Mouse (Mus musculus): Measurements from ENCODE around the gene Trdmt1. TPM values are rescaled to one million over a fixed set of nuclear protein-coding genes. Genes with fewer than 3 reads are reported as not detected.

Trdmt1 gene
- polyA plus RNA-seq, 1 experiment from 2014 or later, result 6.6 TPM

DNA sequence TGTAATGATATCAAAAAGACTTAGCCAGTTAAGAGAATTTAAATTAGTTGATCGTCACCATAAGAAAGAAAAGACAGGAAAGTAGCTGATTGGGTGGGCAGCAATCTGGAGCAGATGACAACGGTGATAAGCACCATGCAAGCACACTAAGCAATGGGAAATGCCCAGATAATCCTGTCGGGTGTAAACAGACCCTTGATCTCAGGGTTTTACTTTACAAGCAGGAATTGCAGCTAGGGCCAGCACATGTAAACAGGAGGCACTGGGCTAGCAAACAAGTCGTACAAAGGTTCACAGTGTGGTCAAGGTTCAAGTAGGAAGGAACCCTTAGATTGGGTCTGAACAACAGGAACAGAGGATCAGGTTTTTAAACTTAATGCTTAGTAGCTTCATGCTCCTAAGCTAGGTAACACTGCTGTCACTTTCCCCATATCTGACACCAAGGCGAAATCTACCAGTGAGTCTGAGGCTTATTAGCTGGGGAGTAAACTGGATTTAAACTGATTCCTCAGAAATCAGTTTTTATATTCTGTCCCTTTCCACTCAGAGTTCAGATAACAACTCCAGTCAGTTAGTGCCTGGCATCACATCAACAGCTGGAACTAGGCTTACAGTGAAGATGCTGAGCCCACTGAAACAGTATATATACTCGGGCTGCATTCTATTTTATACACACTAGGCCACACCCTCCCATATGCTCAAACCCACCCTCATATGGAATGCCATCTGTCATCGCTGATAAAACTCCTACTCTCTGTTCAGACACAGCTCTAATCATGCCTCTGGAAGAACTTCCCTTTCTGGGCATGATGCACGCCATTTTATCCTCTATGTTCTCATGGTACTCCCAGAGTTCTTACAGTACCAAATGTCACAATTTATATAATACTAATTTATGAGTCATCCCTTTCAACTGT, 20.7 kb downstream of the Trdmt1 start:
- ATAC-seq, result peak; percentile 98
- 25% methylated on average over 8 of the region's 8 CpGs for WGBS (ENCODE audit: insufficient replicate concordance)
- H3K27me3 ChIP-seq (replicated peaks), result no peaks in the 10 kb centered on the region
- no peaks in the 10 kb centered on the region for H3K9me3 ChIP-seq (replicated peaks)
- no peak overlapping the region for H3K9ac ChIP-seq
- peak overlapping the region; percentile 88 for H3K27ac ChIP-seq
- peak overlapping the region; percentile 58 for H3K4me2 ChIP-seq
- peaks cover 44% of the 10 kb centered on the region for H3K4me1 ChIP-seq
- H3K36me3 ChIP-seq, result no peaks in the 10 kb centered on the region
- H3K4me3 ChIP-seq, result 0 out of 2 replicates have a peak overlapping the region, but pooled peaks have one; percentile 6

DNA sequence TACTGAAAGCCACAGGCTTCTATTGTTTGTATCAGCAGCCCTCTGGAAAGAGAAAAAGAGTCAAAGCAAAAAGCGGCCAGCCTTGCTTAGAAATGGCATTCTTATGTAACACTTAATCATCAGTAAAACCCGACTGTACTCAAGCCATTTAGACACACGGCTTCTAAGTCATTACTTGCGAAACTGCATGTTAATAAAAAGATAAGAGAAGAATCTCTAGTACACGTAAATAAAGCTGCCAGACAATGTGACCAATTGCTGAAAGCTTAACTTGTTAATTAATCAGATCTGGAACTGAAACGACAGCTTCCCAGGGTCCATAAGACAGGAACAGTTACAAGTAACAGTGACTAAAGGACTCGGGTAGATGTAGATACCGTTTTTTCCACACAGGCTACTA, 22.4 kb downstream of the Trdmt1 start:
- ATAC-seq, result no peak
- 45% methylated on average over 8 of the region's 8 CpGs for WGBS (ENCODE audit: insufficient replicate concordance)
- Histone ChIP-seq H3K9ac (no peak overlapping the region), H3K4me1 (peaks cover 33% of the 10 kb centered on the region), H3K9me3 (replicated peaks) (no peaks in the 10 kb centered on the region), H3K27ac (no peak overlapping the region), H3K36me3 (no peaks in the 10 kb centered on the region), H3K4me2 (no peak overlapping the region), H3K27me3 (replicated peaks) (no peaks in the 10 kb centered on the region), H3K4me3 (no peak overlapping the region)

DNA sequence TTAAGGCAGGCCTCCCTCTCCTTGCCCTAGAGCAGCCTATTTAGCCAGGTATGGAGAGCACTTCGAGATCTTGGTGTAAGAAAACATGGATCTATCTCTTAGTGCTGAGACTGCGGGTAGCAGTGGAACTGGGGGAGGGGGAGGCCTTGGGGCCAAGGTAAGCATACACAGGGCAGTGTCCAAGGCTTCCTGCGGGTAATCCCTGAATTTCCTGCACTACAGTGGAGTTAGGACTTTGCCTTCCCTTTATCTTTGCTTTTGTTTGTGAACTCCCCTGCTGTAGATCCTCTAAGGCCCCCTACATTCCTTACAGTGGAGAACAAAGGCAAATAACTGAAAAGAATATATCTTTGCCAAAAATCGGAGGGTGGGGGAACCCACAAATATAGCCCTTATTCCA, 29.5 kb downstream of the Trdmt1 start:
- Histone ChIP-seq H3K27me3 (replicated peaks) (no peaks in the 10 kb centered on the region), H3K27ac (no peak overlapping the region), H3K36me3 (no peaks in the 10 kb centered on the region), H3K9me3 (replicated peaks) (no peaks in the 10 kb centered on the region), H3K4me3 (no peak overlapping the region), H3K4me1 (0 out of 2 replicates have a peak, but pooled peaks cover 4% of the 10 kb centered on the region), H3K9ac (no peak overlapping the region), H3K4me2 (no peak overlapping the region)
- WGBS (ENCODE audit: insufficient replicate concordance), result 62% methylated on average over 4 of the region's 4 CpGs
- ATAC-seq, result no peak

DNA sequence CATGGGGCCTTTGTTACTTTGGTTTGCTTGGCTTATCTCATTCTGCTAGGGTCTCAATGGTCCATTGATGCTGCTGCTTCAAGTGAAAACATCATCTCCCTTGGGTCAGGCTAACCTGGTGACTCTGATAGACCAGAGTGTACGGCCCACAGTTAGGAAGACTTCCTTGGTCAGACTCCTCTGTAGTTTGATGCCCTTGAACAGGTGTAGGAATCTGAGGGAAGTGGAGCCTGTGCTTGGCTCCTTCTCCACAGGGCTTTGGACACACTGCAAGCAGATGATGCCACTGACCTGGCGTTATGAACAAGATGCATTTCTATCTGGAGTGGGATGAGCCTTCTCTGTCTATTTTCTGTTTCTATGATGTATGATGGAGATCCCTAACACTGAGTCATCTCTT, 41.8 kb downstream of the Trdmt1 start:
- Histone ChIP-seq H3K9me3 (replicated peaks) (no peaks in the 10 kb centered on the region), H3K27ac (no peak overlapping the region), H3K9ac (no peak overlapping the region), H3K4me2 (no peak overlapping the region), H3K4me3 (no peak overlapping the region), H3K27me3 (replicated peaks) (no peaks in the 10 kb centered on the region), H3K36me3 (no peaks in the 10 kb centered on the region), H3K4me1 (peaks cover 4% of the 10 kb centered on the region; the same call in 1 of the 2 replicates)
- ATAC-seq, result no peak
- WGBS (ENCODE audit: insufficient replicate concordance), result 69% methylated on average over 2 of the region's 2 CpGs

DNA sequence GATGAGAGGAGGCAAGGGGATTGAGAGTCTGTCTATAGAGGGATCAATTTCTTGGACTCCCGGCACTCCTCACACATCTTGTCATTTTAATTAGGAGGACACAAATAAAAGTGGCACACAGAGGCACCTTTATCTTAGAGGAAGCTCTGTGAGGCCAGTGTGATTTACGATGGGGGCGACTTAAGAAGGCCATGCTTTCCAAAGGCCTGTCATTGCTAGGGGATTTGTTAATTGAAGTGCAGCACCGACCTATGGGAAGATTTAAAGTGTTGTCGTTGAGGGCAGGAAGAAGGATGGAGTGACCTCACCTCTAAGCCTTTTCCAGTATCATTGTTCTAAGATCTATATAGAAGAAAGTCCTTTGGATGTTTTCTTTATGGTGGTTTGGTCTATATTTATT, 42.9 kb downstream of the Trdmt1 start:
- H3K4me1 ChIP-seq, result peaks cover 4% of the 10 kb centered on the region; the same call in 1 of the 2 replicates
- no peak overlapping the region for H3K27ac ChIP-seq
- no peak overlapping the region for H3K4me3 ChIP-seq
- H3K4me2 ChIP-seq, result no peak overlapping the region
- no peak for ATAC-seq
- no peaks in the 10 kb centered on the region for H3K36me3 ChIP-seq
- 53% methylated on average over 5 of the region's 5 CpGs for WGBS (ENCODE audit: insufficient replicate concordance)
- H3K9ac ChIP-seq, result no peak overlapping the region
- no peaks in the 10 kb centered on the region for H3K27me3 ChIP-seq (replicated peaks)
- no peaks in the 10 kb centered on the region for H3K9me3 ChIP-seq (replicated peaks)

DNA sequence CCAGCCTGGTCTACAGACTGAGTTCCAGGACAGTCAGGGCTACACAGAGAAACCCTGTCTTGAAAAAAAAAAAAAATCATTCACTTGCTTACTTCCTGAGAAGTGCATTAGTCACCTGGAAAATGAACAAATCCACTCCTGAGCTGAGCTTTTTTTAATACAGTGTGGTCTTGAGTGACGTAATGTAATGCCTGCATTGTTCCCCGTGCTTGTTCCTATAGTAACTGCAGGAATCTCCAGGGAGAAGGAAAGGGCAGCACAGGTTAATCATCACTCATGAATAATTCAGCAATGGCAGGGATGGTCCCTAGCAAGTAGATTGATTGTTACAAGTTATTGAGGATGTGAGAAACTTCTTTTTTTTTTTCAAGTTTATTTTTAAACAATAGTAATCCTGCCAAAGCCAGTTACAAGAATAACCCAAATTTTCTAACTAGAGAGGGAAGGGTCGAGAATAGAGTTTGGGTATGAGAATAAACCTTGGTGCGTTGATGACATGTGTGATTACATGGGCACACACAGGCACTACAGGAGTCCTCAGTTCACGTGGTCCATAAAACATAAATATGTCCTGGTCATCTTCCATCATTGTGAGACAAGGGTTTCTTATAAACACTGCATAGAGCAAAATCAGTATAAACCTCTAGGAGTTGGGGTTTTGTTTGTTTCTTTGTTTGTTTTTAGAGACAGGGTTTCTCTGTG, 44.0 kb downstream of the Trdmt1 start:
- Histone ChIP-seq H3K36me3 (no peaks in the 10 kb centered on the region), H3K27ac (no peak overlapping the region), H3K4me2 (no peak overlapping the region), H3K9me3 (replicated peaks) (no peaks in the 10 kb centered on the region), H3K4me1 (peaks cover 9% of the 10 kb centered on the region; the same call in 1 of the 2 replicates), H3K9ac (no peak overlapping the region), H3K27me3 (replicated peaks) (no peaks in the 10 kb centered on the region), H3K4me3 (no peak overlapping the region)
- 74% methylated on average over 5 of the region's 5 CpGs for WGBS (ENCODE audit: insufficient replicate concordance)
- no peak for ATAC-seq

DNA sequence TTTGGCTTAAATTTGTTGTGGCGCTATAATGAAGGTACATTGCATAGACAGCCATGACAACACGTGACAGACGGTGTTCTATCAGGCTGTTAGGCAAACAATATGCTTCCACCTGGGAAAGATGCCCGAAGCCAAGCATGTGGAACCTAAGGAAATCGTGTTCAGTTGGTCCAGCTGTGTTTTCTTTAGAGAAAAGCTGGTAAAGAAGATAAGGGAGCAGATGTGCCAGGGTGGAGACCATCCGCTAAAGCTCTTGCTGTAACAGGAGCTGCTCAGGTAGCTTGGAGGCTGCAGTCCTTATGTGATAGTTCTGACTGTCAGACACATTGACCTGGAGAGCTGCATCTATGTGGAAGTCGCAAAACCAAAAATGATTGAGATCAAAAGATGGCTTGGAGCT, 45.3 kb downstream of the Trdmt1 start:
- peak; percentile 54; the same call in 1 of the 2 replicates for ATAC-seq
- Histone ChIP-seq H3K9me3 (replicated peaks) (no peaks in the 10 kb centered on the region), H3K4me1 (peaks cover 9% of the 10 kb centered on the region; the same call in 1 of the 2 replicates), H3K27me3 (replicated peaks) (no peaks in the 10 kb centered on the region), H3K4me3 (no peak overlapping the region), H3K4me2 (no peak overlapping the region), H3K9ac (no peak overlapping the region), H3K36me3 (no peaks in the 10 kb centered on the region), H3K27ac (no peak overlapping the region)
- WGBS (ENCODE audit: insufficient replicate concordance), result 59% methylated on average over 7 of the region's 7 CpGs

DNA sequence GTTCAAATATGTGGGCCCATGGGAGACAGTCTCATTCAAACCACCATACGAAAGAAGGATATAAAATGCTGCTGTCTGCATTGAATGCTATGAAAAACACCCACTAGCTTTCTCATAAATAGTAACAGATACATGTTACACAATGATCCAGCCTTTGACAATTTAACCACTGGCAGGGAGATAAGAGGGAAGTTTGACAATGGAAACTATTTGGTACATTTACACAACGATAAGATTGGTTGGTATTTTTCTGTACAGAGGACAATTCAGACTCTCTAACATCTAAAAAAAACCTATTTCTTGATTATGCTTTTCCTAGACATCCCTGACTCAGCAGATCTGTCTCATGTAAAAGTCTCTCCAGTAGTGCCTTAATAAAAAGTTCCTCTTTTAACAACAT, 48.4 kb downstream of the Trdmt1 start:
- ATAC-seq, result no peak
- 44% methylated on average over 2 of the region's 2 CpGs for WGBS (ENCODE audit: insufficient replicate concordance)

DNA sequence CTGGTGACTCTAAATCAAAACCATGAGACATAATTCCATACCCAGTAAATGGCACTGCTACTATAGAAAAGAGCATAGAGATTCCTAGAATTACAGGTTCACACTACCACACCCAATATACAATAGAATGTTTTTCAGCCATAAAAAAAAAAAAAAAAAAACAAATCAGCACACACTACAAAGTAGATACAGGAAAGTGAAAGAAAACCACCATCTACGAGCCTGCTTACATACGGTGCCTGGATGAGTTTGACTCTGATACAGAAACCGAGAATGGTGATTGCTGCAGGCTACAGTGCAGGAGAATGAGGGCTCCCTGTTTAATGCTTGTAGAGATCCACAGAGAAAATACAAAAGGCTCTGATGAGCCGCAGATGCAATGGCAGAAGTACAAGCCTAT, 51.5 kb downstream of the Trdmt1 start:
- H3K9me3 ChIP-seq (replicated peaks), result no peaks in the 10 kb centered on the region
- no peaks in the 10 kb centered on the region for H3K27me3 ChIP-seq (replicated peaks)
- no peak for ATAC-seq
- no peak overlapping the region for H3K4me3 ChIP-seq
- H3K36me3 ChIP-seq, result no peaks in the 10 kb centered on the region
- H3K4me1 ChIP-seq, result peaks cover 5% of the 10 kb centered on the region; the same call in 1 of the 2 replicates
- no peak overlapping the region for H3K27ac ChIP-seq
- no peak overlapping the region for H3K4me2 ChIP-seq
- 80% methylated on average over 4 of the region's 4 CpGs for WGBS (ENCODE audit: insufficient replicate concordance)
- no peak overlapping the region for H3K9ac ChIP-seq

More for the DNA sequence above, 48.4 kb downstream of the Trdmt1 start:
- H3K36me3 ChIP-seq, result no peaks in the 10 kb centered on the region
- no peaks in the 10 kb centered on the region for H3K27me3 ChIP-seq (replicated peaks)
- no peak overlapping the region for H3K27ac ChIP-seq
- no peak overlapping the region for H3K4me2 ChIP-seq
- H3K4me1 ChIP-seq, result peaks cover 9% of the 10 kb centered on the region; the same call in 1 of the 2 replicates
- no peak overlapping the region for H3K9ac ChIP-seq
- no peak overlapping the region for H3K4me3 ChIP-seq
- no peaks in the 10 kb centered on the region for H3K9me3 ChIP-seq (replicated peaks)

DNA sequence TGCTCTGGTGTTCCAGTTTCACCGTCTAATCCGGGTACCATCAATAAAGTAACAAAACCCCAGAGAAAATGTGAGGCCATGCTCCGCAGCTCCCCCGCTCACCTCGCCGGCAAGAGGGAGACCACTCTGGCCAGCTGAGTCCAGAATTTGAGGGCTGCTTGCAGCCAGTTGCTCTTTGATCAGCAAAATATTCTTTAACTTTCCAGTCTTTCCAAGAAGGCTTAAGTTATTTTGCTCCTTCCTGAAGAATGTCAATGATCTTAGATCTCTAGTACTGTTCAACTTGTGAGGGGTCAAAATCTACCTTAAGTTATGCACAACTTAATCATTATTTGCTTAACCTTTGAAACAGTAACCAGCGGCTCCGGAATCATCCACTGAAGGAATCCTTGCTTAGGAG, 52.7 kb downstream of the Trdmt1 start, which contains the start of gene Cubn:
TSS of gene Cubn (minus strand) at position 80 of the 400 bp plus-strand sequence.
- Histone ChIP-seq H3K9ac (no peak within 1 kb of the TSS), H3K27me3 (replicated peaks) (no peaks in the 10 kb centered on the region), H3K4me1 (peaks cover 5% of the 10 kb centered on the region; the same call in 1 of the 2 replicates), H3K27ac (no peak within 1 kb of the TSS), H3K36me3 (no peaks in the 10 kb centered on the region), H3K9me3 (replicated peaks) (no peaks in the 10 kb centered on the region), H3K4me3 (no peak within 1 kb of the TSS), H3K4me2 (no peak within 1 kb of the TSS)
- 73% methylated on average over 8 of the region's 8 CpGs for WGBS (ENCODE audit: insufficient replicate concordance)
- ATAC-seq, result no peak

DNA sequence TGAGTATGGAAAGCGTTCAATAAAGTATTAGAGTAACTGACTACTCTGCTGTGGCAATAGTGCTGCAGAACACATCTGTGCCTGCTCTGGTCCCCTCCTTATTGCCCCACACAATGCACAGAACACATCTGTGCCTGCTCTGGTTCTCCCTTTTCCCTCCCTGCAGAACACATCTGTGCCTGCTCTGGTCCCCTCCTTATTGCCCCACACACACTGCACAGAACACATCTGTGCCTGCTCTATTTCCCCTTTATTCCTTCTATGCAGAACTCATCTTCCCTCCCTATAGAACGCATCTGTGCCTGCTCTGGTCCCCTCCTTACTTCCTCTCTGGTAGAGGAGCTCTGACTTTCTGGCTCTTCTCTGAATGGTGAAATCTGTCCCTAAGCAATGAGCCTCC, 54.0 kb downstream of the Trdmt1 start:
- no peak overlapping the region for H3K27ac ChIP-seq
- no peaks in the 10 kb centered on the region for H3K4me1 ChIP-seq
- H3K36me3 ChIP-seq, result no peaks in the 10 kb centered on the region
- ATAC-seq, result no peak
- no peaks in the 10 kb centered on the region for H3K9me3 ChIP-seq (replicated peaks)
- H3K4me2 ChIP-seq, result no peak overlapping the region
- WGBS (ENCODE audit: insufficient replicate concordance), result 57% methylated on average over 2 of the region's 2 CpGs
- no peak overlapping the region for H3K4me3 ChIP-seq
- H3K27me3 ChIP-seq (replicated peaks), result no peaks in the 10 kb centered on the region
- H3K9ac ChIP-seq, result no peak overlapping the region

DNA sequence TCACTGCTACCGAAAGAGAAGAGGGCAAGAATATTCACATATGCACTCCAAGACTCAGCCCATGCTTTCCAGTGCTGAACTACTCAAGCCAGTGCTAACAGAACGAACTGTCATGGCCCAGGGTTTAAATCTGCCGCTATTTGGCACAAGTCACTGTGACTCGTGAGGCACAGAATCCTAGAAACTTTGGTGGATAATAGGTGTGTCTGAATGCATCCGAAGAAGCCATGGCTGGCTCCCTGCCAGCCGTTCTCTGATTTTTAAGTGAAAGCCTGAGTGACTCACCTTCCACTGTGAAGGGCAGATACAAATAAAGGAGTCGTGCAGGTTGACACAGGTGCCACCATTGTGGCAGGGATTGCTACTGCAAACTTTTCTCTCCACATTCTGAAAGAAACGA, 58.0 kb downstream of the Trdmt1 start:
- Histone ChIP-seq H3K4me2 (no peak overlapping the region), H3K9me3 (replicated peaks) (no peaks in the 10 kb centered on the region), H3K27me3 (replicated peaks) (no peaks in the 10 kb centered on the region), H3K4me3 (no peak overlapping the region), H3K27ac (no peak overlapping the region), H3K36me3 (no peaks in the 10 kb centered on the region), H3K4me1 (no peaks in the 10 kb centered on the region), H3K9ac (no peak overlapping the region)
- ATAC-seq, result no peak
- 75% methylated on average over 8 of the region's 8 CpGs for WGBS (ENCODE audit: insufficient replicate concordance)

Data from liver, embryonic 12.5 days (tissue).